In the genomic region with DNA sequence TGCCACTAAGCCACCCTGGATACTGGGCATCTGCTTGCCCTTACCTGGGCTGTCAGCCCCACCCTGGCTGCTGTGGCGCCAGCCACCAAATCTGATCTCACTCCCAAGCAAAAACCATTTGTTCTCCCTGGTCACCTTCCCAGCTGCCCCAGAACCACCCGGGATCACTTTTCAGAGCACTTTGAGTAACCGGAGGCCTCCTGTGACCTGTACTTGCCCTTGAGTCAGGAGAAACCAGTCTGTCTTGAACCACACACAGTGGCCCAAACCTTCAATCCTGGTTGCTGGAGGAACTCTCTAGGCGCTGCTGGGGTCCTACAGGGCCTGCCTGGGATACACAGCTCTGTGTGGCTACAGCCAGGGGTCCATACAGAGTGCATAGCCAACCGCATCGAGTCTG, we compare ENCODE assay signal across 24 mouse cellular contexts. TPM values are rescaled to one million over a fixed set of nuclear protein-coding genes. Genes with fewer than 3 reads are reported as not detected.
DNase-seq lines count a peak whose midpoint lies in the region; ATAC-seq lines count a peak whose summit lies in the region.
"Had no signal": no experiment of that assay in that cellular context is flagged by ENCODE, and none has a peak within 500 bp of the region (broad histone marks: within the 10 kb centered on the region; RNA-seq: fewer than 3 reads in every experiment).

No protein-coding gene starts in this region.

- peaks cover 7% of the 10 kb centered on the region for H3K27me3 ChIP-seq in kidney, embryonic 16.5 days (ENCODE audit: insufficient read depth, low read length)
- H3K27me3 ChIP-seq in embryonic facial prominence, embryonic 12.5 days = peaks cover 25% of the 10 kb centered on the region
- peaks cover 2% of the 10 kb centered on the region for H3K27me3 ChIP-seq in stomach, embryonic 16.5 days (ENCODE audit: control insufficient read depth, insufficient read depth, low read length)
- peaks cover 21% of the 10 kb centered on the region for H3K27me3 ChIP-seq in forebrain, embryonic 16.5 days (replicated peaks; ENCODE audit: control insufficient read depth, insufficient read depth, low read length)
- H3K27me3 ChIP-seq: CH12.LX, Patski had no signal

- peak; percentile 7 for DNase-seq in kidney, adult 11 months
- no peak for DNase-seq in kidney, postnatal 14 days
- DNase-seq in kidney, adult 8-10 months = no peak
- DNase-seq: adrenal gland, postnatal 14 days; cerebellum, adult 18-20 months; cerebellum, adult 9-11 months; cerebellum, postnatal 36 days; gastrocnemius, postnatal 10 days; heart, adult 2 months had no signal

- peaks cover 12% of the 10 kb centered on the region for H3K36me3 ChIP-seq in kidney, embryonic 16.5 days (ENCODE audit: insufficient read depth, low read length)
- H3K36me3 ChIP-seq in embryonic facial prominence, embryonic 12.5 days = peaks cover 8% of the 10 kb centered on the region
- H3K36me3 ChIP-seq in stomach, embryonic 16.5 days (ENCODE audit: control insufficient read depth, insufficient read depth, low read length) = no peaks in the 10 kb centered on the region
- H3K36me3 ChIP-seq in forebrain, embryonic 16.5 days (ENCODE audit: control insufficient read depth, insufficient read depth) = peaks cover 4% of the 10 kb centered on the region; the same call in 1 of the 2 replicates

- peaks cover 14% of the 10 kb centered on the region for H3K4me1 ChIP-seq in kidney, embryonic 16.5 days (ENCODE audit: insufficient read depth, low read length)
- H3K4me1 ChIP-seq in embryonic facial prominence, embryonic 12.5 days = peaks cover 3% of the 10 kb centered on the region; the same call in 1 of the 2 replicates
- peaks cover 8% of the 10 kb centered on the region; the same call in 1 of the 2 replicates for H3K4me1 ChIP-seq in stomach, embryonic 16.5 days (ENCODE audit: control insufficient read depth, insufficient read depth, low read length)
- H3K4me1 ChIP-seq in forebrain, embryonic 16.5 days (replicated peaks; ENCODE audit: control insufficient read depth, insufficient read depth, low read length) = no peaks in the 10 kb centered on the region
- H3K4me1 ChIP-seq: embryonic facial prominence, embryonic 15.5 days; forebrain, embryonic 10.5 days; forebrain, embryonic 15.5 days; heart, embryonic 12.5 days; hindbrain, embryonic 15.5 days had no signal

- H3K4me3 ChIP-seq in kidney, embryonic 16.5 days (ENCODE audit: low read length) = no peak overlapping the region
- H3K4me3 ChIP-seq in embryonic facial prominence, embryonic 12.5 days = no peak overlapping the region
- H3K4me3 ChIP-seq in stomach, embryonic 16.5 days (replicated peaks; ENCODE audit: low read length) = no peak overlapping the region
- H3K4me3 ChIP-seq in forebrain, embryonic 16.5 days (replicated peaks; ENCODE audit: low read length) = no peak overlapping the region
- H3K4me3 ChIP-seq: embryonic facial prominence, embryonic 15.5 days; erythroblast, embryonic 14.5 days; forebrain, embryonic 10.5 days; forebrain, embryonic 15.5 days; heart, adult 2 months; heart, embryonic 12.5 days; hindbrain, embryonic 15.5 days had no signal

- WGBS in kidney, embryonic 16.5 days = 29% methylated on average over 6 of the region's 6 CpGs
- 49% methylated on average over 6 of the region's 6 CpGs for WGBS in embryonic facial prominence, embryonic 12.5 days
- 43% methylated on average over 6 of the region's 6 CpGs for WGBS in stomach, embryonic 16.5 days
- WGBS in forebrain, embryonic 16.5 days = 68% methylated on average over 6 of the region's 6 CpGs

- peak overlapping the region; percentile 92 for H3K27ac ChIP-seq in kidney, embryonic 16.5 days (ENCODE audit: low read length)
- H3K27ac ChIP-seq in embryonic facial prominence, embryonic 12.5 days = 0 out of 2 replicates have a peak overlapping the region, but pooled peaks have one; percentile 30
- 0 out of 2 replicates have a peak overlapping the region, but pooled peaks have one; percentile 15 for H3K27ac ChIP-seq in stomach, embryonic 16.5 days (ENCODE audit: low read length)
- H3K27ac ChIP-seq in forebrain, embryonic 16.5 days (ENCODE audit: low read length) = no peak overlapping the region
- H3K27ac ChIP-seq: embryonic facial prominence, embryonic 15.5 days; forebrain, embryonic 10.5 days; forebrain, embryonic 15.5 days; heart, adult 2 months; hindbrain, embryonic 15.5 days had no signal

- H3K9ac ChIP-seq in kidney, embryonic 16.5 days (replicated peaks; ENCODE audit: low read length) = peak overlapping the region; percentile 26; the same call in 1 of the 2 replicates
- no peak overlapping the region for H3K9ac ChIP-seq in embryonic facial prominence, embryonic 12.5 days
- no peak overlapping the region for H3K9ac ChIP-seq in stomach, embryonic 16.5 days (ENCODE audit: low read length)
- H3K9ac ChIP-seq in forebrain, embryonic 16.5 days (replicated peaks; ENCODE audit: low read depth, low read length) = no peak overlapping the region
- H3K9ac ChIP-seq: embryonic facial prominence, embryonic 15.5 days; forebrain, embryonic 15.5 days; heart, embryonic 12.5 days; hindbrain, embryonic 15.5 days had no signal

- H3K9me3 ChIP-seq in kidney, embryonic 16.5 days (ENCODE audit: low read length) = no peaks in the 10 kb centered on the region
- H3K9me3 ChIP-seq in embryonic facial prominence, embryonic 12.5 days = no peaks in the 10 kb centered on the region
- H3K9me3 ChIP-seq in stomach, embryonic 16.5 days (replicated peaks; ENCODE audit: control insufficient read depth, low read length) = no peaks in the 10 kb centered on the region
- H3K9me3 ChIP-seq in forebrain, embryonic 16.5 days (ENCODE audit: control insufficient read depth, low read length) = no peaks in the 10 kb centered on the region
- H3K9me3 ChIP-seq: embryonic facial prominence, embryonic 15.5 days; forebrain, embryonic 10.5 days; forebrain, embryonic 15.5 days; heart, embryonic 12.5 days; hindbrain, embryonic 15.5 days had no signal

- peak; percentile 55 for ATAC-seq in kidney, embryonic 16.5 days (ENCODE audit: low FRiP score, low TSS enrichment)
- no peak for ATAC-seq in embryonic facial prominence, embryonic 12.5 days (ENCODE audit: insufficient number of reproducible peaks, insufficient read depth, low FRiP score, low TSS enrichment)
- ATAC-seq in stomach, embryonic 16.5 days (ENCODE audit: insufficient read depth, low FRiP score) = no peak
- no peak for ATAC-seq in forebrain, embryonic 16.5 days
- ATAC-seq: activated CD4-positive, CD25-positive, alpha-beta regulatory T cell, adult 4 months; forebrain, embryonic 15.5 days; Patski had no signal

- no peak overlapping the region for H3K4me2 ChIP-seq in kidney, embryonic 16.5 days (replicated peaks; ENCODE audit: low read depth, low read length)
- H3K4me2 ChIP-seq in embryonic facial prominence, embryonic 12.5 days (replicated peaks) = no peak overlapping the region
- H3K4me2 ChIP-seq in stomach, embryonic 16.5 days (ENCODE audit: low read depth, low read length) = no peak overlapping the region
- no peak overlapping the region for H3K4me2 ChIP-seq in forebrain, embryonic 16.5 days (ENCODE audit: low read length)
- H3K4me2 ChIP-seq: embryonic facial prominence, embryonic 15.5 days; forebrain, embryonic 15.5 days; heart, embryonic 12.5 days; hindbrain, embryonic 15.5 days had no signal

RNA-seq across cellular contexts. Expression of a gene that starts 5.9 kb away (rescaled TPM):
- 16.3 and 16.7 TPM in 2 replicates for polyA plus RNA-seq in kidney, embryonic 16.5 days (2015; fragmentation: Nextera tagmentation; extraction: Ambion mirVana)
- polyA plus RNA-seq in embryonic facial prominence, embryonic 12.5 days (2016; fragmentation: Nextera tagmentation; extraction: Ambion mirVana) = 0.23 and 1.1 TPM in 2 replicates
- polyA plus RNA-seq in stomach, embryonic 16.5 days (2015; fragmentation: Nextera tagmentation; extraction: Ambion mirVana) = 2.9 and 3.2 TPM in 2 replicates
- 0.15 and 0.16 TPM in 2 replicates for polyA plus RNA-seq in forebrain, embryonic 16.5 days (2015; fragmentation: Nextera tagmentation; extraction: Ambion mirVana)
- polyA plus RNA-seq: erythroblast, embryonic 14.5 days had no signal

RNA-seq across cellular contexts. Expression of a gene that starts 10.0 kb away (rescaled TPM):
- 114 and 118 TPM in 2 replicates for polyA plus RNA-seq in kidney, embryonic 16.5 days (2015; fragmentation: Nextera tagmentation; extraction: Ambion mirVana)
- polyA plus RNA-seq in embryonic facial prominence, embryonic 12.5 days (2016; fragmentation: Nextera tagmentation; extraction: Ambion mirVana) = 69.0 and 72.6 TPM in 2 replicates
- 101 and 103 TPM in 2 replicates for polyA plus RNA-seq in stomach, embryonic 16.5 days (2015; fragmentation: Nextera tagmentation; extraction: Ambion mirVana)
- polyA plus RNA-seq in forebrain, embryonic 16.5 days (2015; fragmentation: Nextera tagmentation; extraction: Ambion mirVana) = 52.8 and 65.3 TPM in 2 replicates

RNA-seq across cellular contexts. Expression of a gene that starts 13.6 kb away (rescaled TPM):
- 0.24 and 0.31 TPM in 2 replicates for polyA plus RNA-seq in kidney, embryonic 16.5 days (2015; fragmentation: Nextera tagmentation; extraction: Ambion mirVana)
- not detected in 2 replicates for polyA plus RNA-seq in embryonic facial prominence, embryonic 12.5 days (2016; fragmentation: Nextera tagmentation; extraction: Ambion mirVana)
- 0.08 TPM in 1 of 2 replicates, not detected in the other for polyA plus RNA-seq in stomach, embryonic 16.5 days (2015; fragmentation: Nextera tagmentation; extraction: Ambion mirVana)
- polyA plus RNA-seq in forebrain, embryonic 16.5 days (2015; fragmentation: Nextera tagmentation; extraction: Ambion mirVana) = not detected in 2 replicates
- polyA plus RNA-seq: erythroblast, embryonic 14.5 days; forebrain, embryonic 10.5 days; forebrain, embryonic 15.5 days; frontal cortex, adult 2 months; heart, embryonic 12.5 days; hindbrain, embryonic 11.5 days had no signal

RNA-seq across cellular contexts. Expression of a gene that starts 15.5 kb away (rescaled TPM):
- polyA plus RNA-seq in kidney, embryonic 16.5 days (2015; fragmentation: Nextera tagmentation; extraction: Ambion mirVana) = 53.6 and 55.6 TPM in 2 replicates
- 11.2 and 12.8 TPM in 2 replicates for polyA plus RNA-seq in embryonic facial prominence, embryonic 12.5 days (2016; fragmentation: Nextera tagmentation; extraction: Ambion mirVana)
- polyA plus RNA-seq in stomach, embryonic 16.5 days (2015; fragmentation: Nextera tagmentation; extraction: Ambion mirVana) = 39.9 and 46.5 TPM in 2 replicates
- 4.7 and 7.5 TPM in 2 replicates for polyA plus RNA-seq in forebrain, embryonic 16.5 days (2015; fragmentation: Nextera tagmentation; extraction: Ambion mirVana)

RNA-seq across cellular contexts. Expression of a gene that starts 15.9 kb away (rescaled TPM):
- polyA plus RNA-seq in kidney, embryonic 16.5 days (2015; fragmentation: Nextera tagmentation; extraction: Ambion mirVana) = 49.8 and 56.2 TPM in 2 replicates
- 48.4 and 48.6 TPM in 2 replicates for polyA plus RNA-seq in embryonic facial prominence, embryonic 12.5 days (2016; fragmentation: Nextera tagmentation; extraction: Ambion mirVana)
- 35.2 and 41.4 TPM in 2 replicates for polyA plus RNA-seq in stomach, embryonic 16.5 days (2015; fragmentation: Nextera tagmentation; extraction: Ambion mirVana)
- polyA plus RNA-seq in forebrain, embryonic 16.5 days (2015; fragmentation: Nextera tagmentation; extraction: Ambion mirVana) = 74.6 and 75.9 TPM in 2 replicates
